Mouse (Mus musculus): ENCODE measurements at regions not wholly inside any gene's neighbourhood (a gene's known extent, or its start where the extent isn't known, plus 50 kb on each side); places are given as distances from the start of the nearest gene placed in this dataset.

- TF ChIP-seq FLI1 (IDR thresholded peaks at IDR 0.05; ENCODE audit: low read length) (no peak), GATA1 (IDR thresholded peaks at IDR 0.05; ENCODE audit: borderline replicate concordance, low read length) (no peak)
These were observed 642.0 kb upstream of the Tmem132c start for GRCm38 (mm10) chr5:126599561-126599960.
